Mouse (Mus musculus): ENCODE results near the gene Serpinc1. TPM values are rescaled to one million over a fixed set of nuclear protein-coding genes. Genes with fewer than 3 reads are reported as not detected.

The Serpinc1 gene
- polyA plus RNA-seq, 1 experiment, result 3.5 TPM

GRCm38 (mm10) chr1:161030058-161030457 is 51.7 kb downstream of the Serpinc1 start:
- no peaks in the 10 kb centered on the region for H3K27me3 ChIP-seq (ENCODE audit: control insufficient read depth, insufficient read depth, low read length)
- TF ChIP-seq POLR2A (IDR thresholded peaks at IDR 0.05; ENCODE audit: control insufficient read depth, extremely low read depth, insufficient read depth, low read length, poor library complexity) (no peak), CTCF (IDR thresholded peaks at IDR 0.05; ENCODE audit: borderline replicate concordance, control insufficient read depth, extremely low read depth, insufficient read depth, low read length, poor library complexity) (no peak)
- no peak for DNase-seq
- H3K4me1 ChIP-seq (replicated peaks; ENCODE audit: control insufficient read depth, insufficient read depth, low read length), result no peaks in the 10 kb centered on the region
- H3K27ac ChIP-seq (ENCODE audit: control insufficient read depth, insufficient read depth, low read length), result no peak overlapping the region
- no peaks in the 10 kb centered on the region for H3K36me3 ChIP-seq (ENCODE audit: control insufficient read depth, insufficient read depth, low read length)
- H3K4me3 ChIP-seq (ENCODE audit: control insufficient read depth, insufficient read depth, low read length), result no peak overlapping the region
- WGBS, result 98% methylated on average over 3 of the region's 3 CpGs

GRCm38 (mm10) chr1:161031881-161032280 is 53.5 kb downstream of the Serpinc1 start:
- Histone ChIP-seq H3K27ac (ENCODE audit: control insufficient read depth, insufficient read depth, low read length) (no peak overlapping the region), H3K36me3 (ENCODE audit: control insufficient read depth, insufficient read depth, low read length) (peaks cover 11% of the 10 kb centered on the region), H3K27me3 (ENCODE audit: control insufficient read depth, insufficient read depth, low read length) (no peaks in the 10 kb centered on the region), H3K4me3 (ENCODE audit: control insufficient read depth, insufficient read depth, low read length) (no peak overlapping the region), H3K4me1 (replicated peaks; ENCODE audit: control insufficient read depth, insufficient read depth, low read length) (peaks cover 4% of the 10 kb centered on the region; the same call in 1 of the 2 replicates)
- TF ChIP-seq CTCF (IDR thresholded peaks at IDR 0.05; ENCODE audit: borderline replicate concordance, control insufficient read depth, extremely low read depth, insufficient read depth, low read length, poor library complexity), result no peak
- TF ChIP-seq POLR2A (IDR thresholded peaks at IDR 0.05; ENCODE audit: control insufficient read depth, extremely low read depth, insufficient read depth, low read length, poor library complexity), result no peak
- no peak for DNase-seq
- WGBS, result 95% methylated on average over 9 of the region's 9 CpGs

DNA sequence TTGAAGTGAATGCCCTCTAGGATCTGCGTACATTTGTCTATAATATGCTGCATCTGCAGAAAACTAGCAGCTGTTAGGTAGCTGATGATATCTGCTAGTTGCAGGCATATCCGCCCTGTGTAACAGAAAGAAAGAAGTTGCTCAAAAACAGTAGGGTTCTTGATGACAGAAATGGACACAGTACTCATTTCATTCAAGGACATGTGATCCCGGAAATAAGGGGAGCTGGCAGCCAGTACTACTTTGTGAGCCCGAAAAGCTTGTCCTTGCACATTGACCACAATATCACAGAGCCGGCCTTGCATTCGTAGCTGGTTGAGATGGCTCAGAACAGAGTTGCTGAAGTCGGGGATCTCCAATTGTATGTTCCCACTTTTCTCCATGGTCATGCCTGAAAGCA is 54.0 kb downstream of the Serpinc1 start:
- DNase-seq, result no peak
- Histone ChIP-seq H3K27ac (ENCODE audit: control insufficient read depth, insufficient read depth, low read length) (no peak overlapping the region), H3K4me1 (replicated peaks; ENCODE audit: control insufficient read depth, insufficient read depth, low read length) (peaks cover 4% of the 10 kb centered on the region; the same call in 1 of the 2 replicates), H3K36me3 (ENCODE audit: control insufficient read depth, insufficient read depth, low read length) (peaks cover 13% of the 10 kb centered on the region), H3K4me3 (ENCODE audit: control insufficient read depth, insufficient read depth, low read length) (no peak overlapping the region), H3K27me3 (ENCODE audit: control insufficient read depth, insufficient read depth, low read length) (no peaks in the 10 kb centered on the region)
- WGBS, result 97% methylated on average over 7 of the region's 7 CpGs
- TF ChIP-seq CTCF (IDR thresholded peaks at IDR 0.05; ENCODE audit: borderline replicate concordance, control insufficient read depth, extremely low read depth, insufficient read depth, low read length, poor library complexity) (no peak), POLR2A (IDR thresholded peaks at IDR 0.05; ENCODE audit: control insufficient read depth, extremely low read depth, insufficient read depth, low read length, poor library complexity) (no peak)

- WGBS, result 3% methylated on average over 21 of the region's 21 CpGs
- peaks cover 26% of the 10 kb centered on the region for H3K36me3 ChIP-seq (ENCODE audit: control insufficient read depth, insufficient read depth, low read length)
- no peak for DNase-seq
- TF ChIP-seq POLR2A (IDR thresholded peaks at IDR 0.05; ENCODE audit: control insufficient read depth, extremely low read depth, insufficient read depth, low read length, poor library complexity) (no peak), CTCF (IDR thresholded peaks at IDR 0.05; ENCODE audit: borderline replicate concordance, control insufficient read depth, extremely low read depth, insufficient read depth, low read length, poor library complexity) (no peak)
- peak overlapping the region; percentile 72 for H3K4me3 ChIP-seq (ENCODE audit: control insufficient read depth, insufficient read depth, low read length)
- no peaks in the 10 kb centered on the region for H3K27me3 ChIP-seq (ENCODE audit: control insufficient read depth, insufficient read depth, low read length)
- H3K4me1 ChIP-seq (replicated peaks; ENCODE audit: control insufficient read depth, insufficient read depth, low read length), result peaks cover 4% of the 10 kb centered on the region; the same call in 1 of the 2 replicates
- H3K27ac ChIP-seq (ENCODE audit: control insufficient read depth, insufficient read depth, low read length), result peak overlapping the region; percentile 18; the same call in 1 of the 2 replicates
Measured at GRCm38 (mm10) chr1:161033856-161034434, 55.6 kb downstream of the Serpinc1 start.

DNA sequence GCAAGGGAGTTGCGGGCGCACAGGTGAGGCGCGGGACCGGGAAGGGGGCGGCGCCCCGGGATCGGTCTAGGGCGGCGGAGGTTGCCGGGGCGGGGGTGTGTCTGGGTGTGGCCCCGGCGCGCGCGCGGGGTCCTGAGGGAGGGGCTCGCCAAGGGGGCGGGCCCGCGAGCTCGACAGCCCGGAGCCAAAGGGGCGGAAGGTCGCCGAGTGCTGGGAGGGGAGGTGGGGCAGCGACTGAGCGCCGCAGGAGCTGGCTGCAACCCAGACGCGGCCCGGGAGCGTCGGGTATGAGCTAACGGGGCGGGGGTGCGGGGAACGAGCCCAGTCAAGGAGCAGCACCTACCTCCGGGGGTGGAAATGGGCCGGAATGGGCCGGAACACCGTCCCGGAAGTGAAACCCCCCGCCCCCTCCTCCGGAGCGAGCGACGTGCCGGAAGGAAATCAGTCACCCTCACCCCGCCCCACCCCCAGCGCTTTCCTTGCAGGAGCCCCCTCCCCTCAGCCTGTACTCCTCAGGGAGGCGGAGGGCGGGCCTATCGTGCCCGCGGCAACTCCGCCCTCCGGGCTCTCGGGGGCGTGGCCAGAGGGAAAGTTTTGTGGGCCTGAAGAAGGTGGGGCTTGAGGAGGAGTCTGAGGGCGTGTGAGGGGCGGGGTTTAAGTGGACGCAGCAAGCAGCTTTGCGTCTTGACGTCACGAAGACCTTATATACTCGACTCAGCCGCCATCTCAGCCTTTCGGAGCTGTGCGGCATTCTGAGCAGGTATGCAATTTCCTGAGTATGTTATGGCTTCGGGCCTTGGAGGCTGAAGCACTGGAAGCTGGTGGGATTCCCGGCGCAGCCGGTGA is 56.3 kb downstream of the Serpinc1 start, which contains the start of gene Zbtb37:
TSS of gene Zbtb37 (minus strand) at position 415 of the 846 bp plus-strand sequence.
- H3K27me3 ChIP-seq (ENCODE audit: control insufficient read depth, insufficient read depth, low read length), result no peaks in the 10 kb centered on the region
- H3K4me1 ChIP-seq (replicated peaks; ENCODE audit: control insufficient read depth, insufficient read depth, low read length), result peaks cover 4% of the 10 kb centered on the region; the same call in 1 of the 2 replicates
- peak; percentile 99 for TF ChIP-seq POLR2A (IDR thresholded peaks at IDR 0.05; ENCODE audit: control insufficient read depth, extremely low read depth, insufficient read depth, low read length, poor library complexity)
- TF ChIP-seq CTCF (IDR thresholded peaks at IDR 0.05; ENCODE audit: borderline replicate concordance, control insufficient read depth, extremely low read depth, insufficient read depth, low read length, poor library complexity), result peak; percentile 54; the same call in 1 of the 2 replicates
- H3K27ac ChIP-seq (ENCODE audit: control insufficient read depth, insufficient read depth, low read length), result peak within 1 kb of the TSS; percentile 72
- 1% methylated on average over 75 of the region's 76 CpGs for whole genome bisulfite sequencing
- H3K36me3 ChIP-seq (ENCODE audit: control insufficient read depth, insufficient read depth, low read length), result peaks cover 32% of the 10 kb centered on the region
- peak within 1 kb of the TSS; percentile 72 for H3K4me3 ChIP-seq (ENCODE audit: control insufficient read depth, insufficient read depth, low read length)
- peak; percentile 100 for DNase-seq

DNA sequence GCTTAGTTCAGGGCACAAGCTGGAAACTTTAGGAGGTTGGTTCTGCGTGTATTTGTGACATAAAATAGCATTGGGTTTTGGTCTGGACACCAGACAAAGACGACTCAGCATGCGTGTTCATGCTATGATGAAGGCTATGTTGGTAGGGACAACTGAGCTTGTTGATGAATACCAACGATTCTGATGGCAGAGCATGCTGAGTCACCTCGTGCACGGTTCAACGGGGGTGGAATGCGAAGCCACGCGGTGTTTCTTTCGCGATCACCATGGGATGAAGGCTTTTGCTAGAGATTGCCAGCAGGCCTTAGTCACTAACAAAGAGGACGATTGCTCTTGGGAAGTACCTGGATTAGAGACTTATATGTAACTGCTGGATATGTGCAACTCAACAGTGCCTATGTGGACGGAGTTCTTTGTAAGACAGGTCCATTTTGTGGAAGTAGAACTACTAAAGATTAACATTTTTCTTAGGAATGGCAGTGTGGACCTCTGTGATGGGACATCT is 56.9 kb downstream of the Serpinc1 start:
- peaks cover 4% of the 10 kb centered on the region; the same call in 1 of the 2 replicates for H3K4me1 ChIP-seq (replicated peaks; ENCODE audit: control insufficient read depth, insufficient read depth, low read length)
- WGBS, result under 1% methylated on average over 14 of the region's 14 CpGs
- peak overlapping the region; percentile 72 for H3K27ac ChIP-seq (ENCODE audit: control insufficient read depth, insufficient read depth, low read length)
- peaks cover 32% of the 10 kb centered on the region for H3K36me3 ChIP-seq (ENCODE audit: control insufficient read depth, insufficient read depth, low read length)
- peak overlapping the region; percentile 53 for H3K4me3 ChIP-seq (ENCODE audit: control insufficient read depth, insufficient read depth, low read length)
- TF ChIP-seq CTCF (IDR thresholded peaks at IDR 0.05; ENCODE audit: borderline replicate concordance, control insufficient read depth, extremely low read depth, insufficient read depth, low read length, poor library complexity), result no peak
- no peak for TF ChIP-seq POLR2A (IDR thresholded peaks at IDR 0.05; ENCODE audit: control insufficient read depth, extremely low read depth, insufficient read depth, low read length, poor library complexity)
- DNase-seq, result no peak
- no peaks in the 10 kb centered on the region for H3K27me3 ChIP-seq (ENCODE audit: control insufficient read depth, insufficient read depth, low read length)

Data from thymus, adult 2 months (tissue).